Mouse (Mus musculus) bone marrow macrophage, adult 2 months (primary cell): ENCODE measurements around the gene Ifit1.
A peak's percentile ranks its signal among the peaks of the same experiment; 100 is the strongest.

Experiments
- CTCF ChIP-seq: IDR thresholded peaks from 2 replicates; pipeline ENCODE4 v1.5.1; 2012; ENCODE audit warnings: low read depth, mild to moderate bottlenecking, low read length, moderate library complexity
- POLR2A ChIP-seq: IDR thresholded peaks from 2 replicates; pipeline ENCODE4 v1.6.1; 2012; ENCODE audit warnings: mild to moderate bottlenecking, low read depth, low read length, borderline replicate concordance

DNA sequence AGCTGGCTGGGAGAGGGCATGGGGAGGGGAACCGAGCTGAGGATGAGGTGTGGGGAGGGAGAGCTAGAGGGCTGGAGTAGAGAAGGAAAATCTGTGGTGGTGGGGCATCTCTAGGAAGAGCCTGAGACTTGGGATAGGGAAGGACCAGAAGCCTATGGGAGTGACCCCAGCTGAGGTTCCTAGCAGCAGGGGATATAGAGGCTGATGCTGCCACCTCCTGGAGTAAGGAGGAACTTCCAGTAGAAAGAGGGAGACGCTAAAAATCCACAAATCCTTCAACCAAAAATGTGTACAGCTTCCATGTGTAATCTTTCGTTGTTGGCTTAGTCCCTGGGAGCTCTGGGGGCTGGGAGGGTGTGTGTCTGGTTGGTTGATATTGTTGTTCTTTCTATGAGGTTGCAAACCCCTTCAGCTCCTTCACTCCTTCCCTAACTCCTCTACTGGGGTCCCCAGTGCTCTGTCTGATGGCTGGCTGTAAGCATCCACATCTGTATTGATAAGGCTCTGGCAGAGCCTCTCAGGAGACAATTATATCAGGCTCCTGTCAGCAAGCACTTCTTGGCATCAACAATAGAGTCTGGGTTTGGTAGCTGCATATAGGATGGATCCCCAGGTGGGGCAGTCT is 3.6 kb upstream of the Ifit1 start:
- TF ChIP-seq CTCF (peak; percentile 97), POLR2A (no peak)
